Mouse (Mus musculus): ENCODE data around the gene Yod1.

DNA sequence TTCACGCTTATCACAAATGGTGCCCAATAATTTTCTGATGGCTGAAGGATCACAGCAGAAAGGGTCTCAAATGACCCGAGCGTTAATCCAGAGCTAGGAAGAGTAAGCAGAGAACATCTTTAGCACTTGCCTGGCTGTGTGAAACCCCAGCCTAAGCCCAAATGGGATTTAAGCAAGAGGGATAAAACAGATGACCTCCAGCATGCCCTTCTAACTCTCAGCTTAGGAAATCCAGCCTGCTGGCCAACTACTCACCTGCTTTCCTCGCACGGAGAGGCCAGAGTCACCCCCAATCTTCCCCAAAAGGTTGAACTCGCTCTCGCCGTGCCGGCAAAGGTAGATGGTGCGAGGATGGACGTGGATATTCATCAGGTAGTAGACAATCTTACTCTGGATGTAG is 15.2 kb upstream of the Yod1 start:
- TF ChIP-seq CTCF (IDR thresholded peaks at IDR 0.05) (no peak), EP300 (IDR thresholded peaks at IDR 0.05) (no peak)
